Mouse (Mus musculus): ENCODE results near the gene Sec24c.

DNA sequence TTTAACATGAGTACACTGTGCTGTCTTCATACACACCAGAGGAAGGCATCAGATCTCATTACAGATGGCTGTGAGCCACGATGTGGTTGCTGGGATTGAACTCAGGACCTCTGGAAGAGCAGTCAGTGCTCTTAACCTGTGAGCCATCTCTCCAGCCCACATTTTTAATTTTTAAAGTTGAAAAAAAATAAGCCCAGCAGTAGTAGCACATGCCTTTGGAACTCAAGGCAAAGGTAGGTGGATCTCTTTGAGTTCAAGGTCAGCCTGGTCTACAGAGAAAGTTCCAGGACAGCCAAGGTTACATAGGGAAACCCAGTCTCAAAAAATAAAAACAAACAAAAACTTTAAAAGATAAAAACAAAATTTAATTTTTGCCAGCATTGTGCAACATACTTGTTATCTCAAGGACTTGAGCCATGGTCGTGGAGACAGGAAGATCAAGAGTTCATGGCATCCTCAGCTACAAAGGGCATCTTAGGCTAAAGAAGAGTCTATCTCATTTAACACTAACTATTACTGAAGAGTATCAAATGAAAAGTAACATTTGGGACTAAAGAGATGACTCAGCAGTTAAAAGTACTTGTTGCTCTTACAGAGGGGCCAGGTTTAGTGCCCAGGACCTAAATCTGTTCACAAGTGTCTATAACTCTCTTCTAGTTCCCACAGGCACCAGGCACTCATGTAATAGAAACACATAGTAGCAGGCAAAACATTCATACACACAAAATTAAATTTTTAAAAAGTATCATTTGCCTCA is 36.1 kb upstream of the Sec24c start:
- TF ChIP-seq GATA1 (IDR thresholded peaks at IDR 0.05; ENCODE audit: low read length) = no peak
- TF ChIP-seq TAL1 (IDR thresholded peaks at IDR 0.05; ENCODE audit: low read length) = no peak
